Mouse (Mus musculus): ENCODE measurements around the gene Gm42372.

The Gm42372 gene

GRCm38 (mm10) chr7:16959539-16960187, 23.2 kb upstream of the Gm42372 start, which contains the start of gene Pnmal1:
Pnmal1 (plus strand) TSS chr7:16959679.
- no peak for DNase-seq (ENCODE audit: low read depth, low spot score)

- no peak for DNase-seq (ENCODE audit: low read depth, low spot score)
These were observed 21.2 kb upstream of the Gm42372 start for GRCm38 (mm10) chr7:16961678-16962077.

- DNase-seq (ENCODE audit: low read depth, low spot score) = no peak
These were observed 14.5 kb upstream of the Gm42372 start for GRCm38 (mm10) chr7:16968414-16968813.

GRCm38 (mm10) chr7:16971160-16971559, 11.7 kb upstream of the Gm42372 start:
- DNase-seq (ENCODE audit: low read depth, low spot score) = no peak

- no peak for DNase-seq (ENCODE audit: low read depth, low spot score)
These were observed 8.9 kb upstream of the Gm42372 start for GRCm38 (mm10) chr7:16974018-16974417.

- no peak for DNase-seq (ENCODE audit: low read depth, low spot score)
These were observed 6.6 kb upstream of the Gm42372 start for GRCm38 (mm10) chr7:16976298-16976697.

GRCm38 (mm10) chr7:16978173-16978572, 4.7 kb upstream of the Gm42372 start:
- DNase-seq (ENCODE audit: low read depth, low spot score) = no peak

GRCm38 (mm10) chr7:16978593-16978992, 4.3 kb upstream of the Gm42372 start:
- no peak for DNase-seq (ENCODE audit: low read depth, low spot score)

GRCm38 (mm10) chr7:16980348-16980747, 2.5 kb upstream of the Gm42372 start:
- no peak for DNase-seq (ENCODE audit: low read depth, low spot score)

- DNase-seq (ENCODE audit: low read depth, low spot score) = no peak
These were observed 4.8 kb downstream of the Gm42372 start for GRCm38 (mm10) chr7:16987541-16988149.

GRCm38 (mm10) chr7:16988405-16988804, 5.5 kb downstream of the Gm42372 start:
- DNase-seq (ENCODE audit: low read depth, low spot score) = no peak

GRCm38 (mm10) chr7:16990006-16990744, 7.3 kb downstream of the Gm42372 start:
- DNase-seq (ENCODE audit: low read depth, low spot score) = no peak

GRCm38 (mm10) chr7:16991681-16992450, 9.0 kb downstream of the Gm42372 start:
- no peak for DNase-seq (ENCODE audit: low read depth, low spot score)

- no peak for DNase-seq (ENCODE audit: low read depth, low spot score)
These were observed 9.5 kb downstream of the Gm42372 start, which contains the start of gene Ccdc8 for GRCm38 (mm10) chr7:16992451-16992807. Ccdc8 (plus strand) TSS chr7:16992708.

GRCm38 (mm10) chr7:16993651-16994399, 10.9 kb downstream of the Gm42372 start:
- no peak for DNase-seq (ENCODE audit: low read depth, low spot score)

- DNase-seq (ENCODE audit: low read depth, low spot score) = no peak
These were observed 11.5 kb downstream of the Gm42372 start for GRCm38 (mm10) chr7:16994400-16994799.

GRCm38 (mm10) chr7:16995345-16995744, 12.5 kb downstream of the Gm42372 start:
- no peak for DNase-seq (ENCODE audit: low read depth, low spot score)

- DNase-seq (ENCODE audit: low read depth, low spot score) = peak; percentile 20
These were observed 16.3 kb downstream of the Gm42372 start for GRCm38 (mm10) chr7:16999233-16999632.

- peak; percentile 64 for DNase-seq (ENCODE audit: low read depth, low spot score)
These were observed 16.8 kb downstream of the Gm42372 start for GRCm38 (mm10) chr7:16999650-17000049.

GRCm38 (mm10) chr7:17002375-17003195, 19.7 kb downstream of the Gm42372 start:
- peak; percentile 42 for DNase-seq (ENCODE audit: low read depth, low spot score)
